Comparison of ENCODE assay signal across 15 mouse cellular contexts in genomic region chr4:56611751-56612150, GRCm38 (mm10).
DNase-seq lines count a peak whose midpoint lies in the region; ATAC-seq and TF ChIP-seq lines count a peak whose summit lies in the region.
"Had no signal": no experiment of that assay in that cellular context is flagged by ENCODE, and none has a peak within 500 bp of the region (broad histone marks: within the 10 kb centered on the region; RNA-seq: fewer than 3 reads in every experiment).

No protein-coding gene starts in this region.

- DNase-seq in gastrocnemius, adult 18-20 months (ENCODE audit: low spot score), result peak; percentile 9
- DNase-seq in gastrocnemius, postnatal 10 days, result no peak
- peak; percentile 56 for DNase-seq in lung, embryonic 14.5 days
- DNase-seq in lung, adult 2 months, result no peak
- peak; percentile 47 for DNase-seq in Patski (ENCODE audit: low read depth, low spot score)
- peak; percentile 3 for DNase-seq in lung, postnatal 36 days
- no peak for DNase-seq in testis, postnatal 10 days (ENCODE audit: low spot score)
- no peak for DNase-seq in frontal cortex, postnatal 25 days (ENCODE audit: low spot score in 2 of 2)
- DNase-seq: embryo, embryonic 11 days; gastrocnemius, postnatal 25 days; retina, postnatal 1 day; thymus, postnatal 25 days had no signal

- H3K27ac ChIP-seq in lung, embryonic 14.5 days (ENCODE audit: low read depth), result no peak overlapping the region
- H3K27ac ChIP-seq: hindbrain, embryonic 14.5 days had no signal

- in situ Hi-C loops in Patski (cut with MboI; ENCODE audit: low pct_unique_long_range_greater_than_20kb), result loop anchor here (10.0 kb wide), 1 partner anchor 887 kb away; no protein-coding TSS in a partner anchor

- POLR2A ChIA-PET in Patski (lab: Charles Lee), result no interaction called here

- TF ChIP-seq CTCF in lung, embryonic 14.5 days (IDR thresholded peaks at IDR 0.05; ENCODE audit: low read depth), result no peak
- no peak for TF ChIP-seq CTCF in lung, adult 2 months (IDR thresholded peaks at IDR 0.05; ENCODE audit: insufficient read depth, low read length)
- no peak for TF ChIP-seq CTCF in Patski (IDR thresholded peaks at IDR 0.05)

- H3K9me3 ChIP-seq in lung, embryonic 14.5 days (ENCODE audit: low read depth, low read length), result no peaks in the 10 kb centered on the region

- CTCF ChIA-PET in Patski (lab: Charles Lee), result no interaction called here

- ATAC-seq in lung, embryonic 14.5 days (ENCODE audit: insufficient read depth), result no peak
- no peak for ATAC-seq in Patski
- ATAC-seq: activated CD4-positive, CD25-positive, alpha-beta regulatory T cell, adult 4 months; intestine, postnatal 0 days had no signal

- WGBS in lung, embryonic 14.5 days, result 44% methylated on average over 4 of the region's 4 CpGs
- WGBS in lung, adult 2 months, result 43% methylated on average over 4 of the region's 4 CpGs

- no peak for TF ChIP-seq POLR2A in lung, adult 2 months (IDR thresholded peaks at IDR 0.05; ENCODE audit: borderline replicate concordance, extremely low read depth, low read depth, low read length)

- no peaks in the 10 kb centered on the region for H3K27me3 ChIP-seq in lung, embryonic 14.5 days (ENCODE audit: insufficient read depth, low read length)
- no peaks in the 10 kb centered on the region for H3K27me3 ChIP-seq in Patski

- no peak overlapping the region for H3K4me2 ChIP-seq in lung, embryonic 14.5 days
- H3K4me2 ChIP-seq: hindbrain, embryonic 14.5 days had no signal

- no peaks in the 10 kb centered on the region for H3K4me1 ChIP-seq in lung, embryonic 14.5 days (ENCODE audit: insufficient read depth)
- H3K4me1 ChIP-seq in lung, adult 2 months (ENCODE audit: control insufficient read depth, insufficient read depth, low read length), result no peaks in the 10 kb centered on the region

- no peak overlapping the region for H3K4me3 ChIP-seq in lung, embryonic 14.5 days (ENCODE audit: low read depth, low read length)
- no peak overlapping the region for H3K4me3 ChIP-seq in lung, adult 2 months (replicated peaks; ENCODE audit: extremely low read depth, low read depth, low read length)

- H3K36me3 ChIP-seq in lung, embryonic 14.5 days (ENCODE audit: insufficient read depth), result no peaks in the 10 kb centered on the region

- no peak overlapping the region for H3K9ac ChIP-seq in lung, embryonic 14.5 days
- H3K9ac ChIP-seq: hindbrain, embryonic 14.5 days had no signal

Comparison
In these comparisons a context has a peak if more than half of its experiments do, and no peak if none do; other contexts are left out.
1. DNase-seq: peak in gastrocnemius, adult 18-20 months (single experiment), lung, embryonic 14.5 days (single experiment), Patski (single experiment) and lung, postnatal 36 days (single experiment); none in gastrocnemius, postnatal 10 days (single experiment), lung, adult 2 months (single experiment), testis, postnatal 10 days (single experiment) and frontal cortex, postnatal 25 days (0 of 2).